Comparison of ENCODE assay signal across 7 mouse cellular contexts in the genomic region with DNA sequence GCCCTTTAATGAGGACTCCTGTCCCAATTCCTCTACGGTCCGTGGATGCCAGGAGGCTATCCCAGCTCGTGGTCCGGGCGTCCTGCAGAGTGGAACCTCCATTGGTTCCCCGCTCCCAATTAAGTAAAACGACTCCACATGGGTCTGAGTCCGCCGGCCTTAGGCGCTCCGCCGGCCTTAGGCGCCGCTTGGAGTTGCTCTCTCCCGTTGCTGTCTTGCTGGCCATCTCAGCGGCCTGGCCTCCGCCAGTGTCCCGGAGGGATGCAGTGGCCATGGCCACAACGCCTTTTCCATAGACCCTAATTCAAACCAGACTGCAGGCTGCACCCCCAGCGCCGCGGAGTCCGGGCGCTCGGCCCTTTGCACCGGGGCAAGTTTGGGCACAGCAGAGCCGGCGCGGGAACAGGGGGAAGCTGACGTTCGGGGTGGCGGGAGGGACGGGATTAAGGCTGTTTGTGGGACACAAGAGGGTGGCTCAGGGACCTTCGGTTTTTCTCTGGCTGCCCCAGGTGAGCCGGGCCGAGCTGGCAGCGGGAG. TPM values are rescaled to one million over a fixed set of nuclear protein-coding genes. Genes with fewer than 3 reads are reported as not detected.
DNase-seq lines count a peak whose midpoint lies in the region; ATAC-seq and TF ChIP-seq lines count a peak whose summit lies in the region.

No protein-coding gene starts in this region.

- WGBS in lung, embryonic 15.5 days = under 1% methylated on average over 37 of the region's 37 CpGs
- WGBS in forebrain, embryonic 16.5 days = 0% methylated on average over 37 of the region's 37 CpGs
- under 1% methylated on average over 37 of the region's 37 CpGs for WGBS in limb, embryonic 10.5 days
- WGBS in midbrain, postnatal 0 days = under 1% methylated on average over 37 of the region's 37 CpGs

- H3K27ac ChIP-seq in lung, embryonic 15.5 days = peak overlapping the region; percentile 88
- H3K27ac ChIP-seq in forebrain, embryonic 16.5 days (ENCODE audit: low read length) = peak overlapping the region; percentile 80
- H3K27ac ChIP-seq in limb, embryonic 10.5 days = peak overlapping the region; percentile 97
- peak overlapping the region; percentile 18; the same call in 1 of the 2 replicates for H3K27ac ChIP-seq in midbrain, postnatal 0 days (ENCODE audit: low read depth, low read length)

- TF ChIP-seq CTCF in midbrain, postnatal 0 days (IDR thresholded peaks at IDR 0.05) = no peak

- peak; percentile 1; the same call in 1 of the 2 replicates for ATAC-seq in lung, embryonic 15.5 days (ENCODE audit: borderline replicate concordance, extremely low read depth, low FRiP score, low TSS enrichment)
- peak; percentile 19 for ATAC-seq in forebrain, embryonic 16.5 days
- ATAC-seq in midbrain, postnatal 0 days (ENCODE audit: low FRiP score) = peak; percentile 36

- H3K36me3 ChIP-seq in lung, embryonic 15.5 days = no peaks in the 10 kb centered on the region
- H3K36me3 ChIP-seq in forebrain, embryonic 16.5 days (ENCODE audit: control insufficient read depth, insufficient read depth) = no peaks in the 10 kb centered on the region
- peaks cover 13% of the 10 kb centered on the region for H3K36me3 ChIP-seq in limb, embryonic 10.5 days
- H3K36me3 ChIP-seq in midbrain, postnatal 0 days (ENCODE audit: insufficient read depth, low read length) = no peaks in the 10 kb centered on the region

- H3K4me3 ChIP-seq in lung, embryonic 15.5 days = peak overlapping the region; percentile 88
- peak overlapping the region; percentile 91 for H3K4me3 ChIP-seq in forebrain, embryonic 16.5 days (replicated peaks; ENCODE audit: low read length)
- peak overlapping the region; percentile 89 for H3K4me3 ChIP-seq in limb, embryonic 10.5 days
- peak overlapping the region; percentile 52 for H3K4me3 ChIP-seq in midbrain, postnatal 0 days (ENCODE audit: low read depth, low read length)

- H3K4me2 ChIP-seq in lung, embryonic 15.5 days = peak overlapping the region; percentile 90
- peak overlapping the region; percentile 91 for H3K4me2 ChIP-seq in forebrain, embryonic 16.5 days (ENCODE audit: low read length)
- peak overlapping the region; percentile 100 for H3K4me2 ChIP-seq in midbrain, postnatal 0 days (ENCODE audit: low read depth, low read length, poor library complexity, severe bottlenecking)

- no peaks in the 10 kb centered on the region for H3K9me3 ChIP-seq in lung, embryonic 15.5 days
- no peaks in the 10 kb centered on the region for H3K9me3 ChIP-seq in forebrain, embryonic 16.5 days (ENCODE audit: control insufficient read depth, low read length)
- H3K9me3 ChIP-seq in limb, embryonic 10.5 days (replicated peaks) = no peaks in the 10 kb centered on the region
- H3K9me3 ChIP-seq in midbrain, postnatal 0 days (ENCODE audit: low read length) = no peaks in the 10 kb centered on the region

- peak overlapping the region; percentile 92 for H3K9ac ChIP-seq in lung, embryonic 15.5 days
- peak overlapping the region; percentile 89 for H3K9ac ChIP-seq in forebrain, embryonic 16.5 days (replicated peaks; ENCODE audit: low read depth, low read length)
- H3K9ac ChIP-seq in midbrain, postnatal 0 days (replicated peaks; ENCODE audit: low read length, poor library complexity, severe bottlenecking) = peak overlapping the region; percentile 56

- DNase-seq in lung, adult 18-20 months = no peak
- DNase-seq in cerebellum, adult 9-11 months = peak; percentile 64
- peak; percentile 82 for DNase-seq in limb, embryonic 10.5 days (ENCODE audit: low spot score)
- DNase-seq in midbrain, postnatal 0 days (ENCODE audit: low spot score) = peak; percentile 45
- DNase-seq in left cerebral cortex, adult 11 months (ENCODE audit: low spot score) = no peak

- no peaks in the 10 kb centered on the region for H3K27me3 ChIP-seq in lung, embryonic 15.5 days
- H3K27me3 ChIP-seq in forebrain, embryonic 16.5 days (replicated peaks; ENCODE audit: control insufficient read depth, insufficient read depth, low read length) = no peaks in the 10 kb centered on the region
- H3K27me3 ChIP-seq in limb, embryonic 10.5 days (ENCODE audit: low read depth, poor library complexity, severe bottlenecking) = no peaks in the 10 kb centered on the region
- no peaks in the 10 kb centered on the region for H3K27me3 ChIP-seq in midbrain, postnatal 0 days (ENCODE audit: insufficient read depth, low read length)

- peaks cover 31% of the 10 kb centered on the region for H3K4me1 ChIP-seq in lung, embryonic 15.5 days
- peaks cover 15% of the 10 kb centered on the region for H3K4me1 ChIP-seq in forebrain, embryonic 16.5 days (replicated peaks; ENCODE audit: control insufficient read depth, insufficient read depth, low read length)
- peaks cover 49% of the 10 kb centered on the region for H3K4me1 ChIP-seq in limb, embryonic 10.5 days
- H3K4me1 ChIP-seq in midbrain, postnatal 0 days (ENCODE audit: insufficient read depth, low read length) = peaks cover 7% of the 10 kb centered on the region; the same call in 1 of the 2 replicates

RNA-seq across cellular contexts. Expression of gene Sdc1, which starts 0.8 kb away (rescaled TPM):
- 139 and 142 TPM in 2 replicates for polyA plus RNA-seq in lung, embryonic 15.5 days (2015; fragmentation: Nextera tagmentation; extraction: Ambion mirVana)
- polyA plus RNA-seq in forebrain, embryonic 16.5 days (2015; fragmentation: Nextera tagmentation; extraction: Ambion mirVana) = 25.0 and 33.4 TPM in 2 replicates
- 245 and 261 TPM in 2 replicates for polyA plus RNA-seq in limb, embryonic 10.5 days (2016; fragmentation: Nextera tagmentation; extraction: Ambion mirVana)
- total RNA-seq in midbrain, postnatal 0 days (2014; rRNA removed) = 16.2 and 21.1 TPM in 2 replicates
- 11.7 and 12.3 TPM in 2 replicates for polyA plus RNA-seq in midbrain, postnatal 0 days (2015; fragmentation: Nextera tagmentation; extraction: Ambion mirVana)

Comparison
In these comparisons a context has a peak if more than half of its experiments do, and no peak if none do; other contexts are left out.
1. H3K27ac ChIP-seq: peak in every context shown above with its lines; median percentile 97 in limb, embryonic 10.5 days; 88 in lung, embryonic 15.5 days; 80 in forebrain, embryonic 16.5 days; 18 in midbrain, postnatal 0 days.
2. DNase-seq: peak in cerebellum, adult 9-11 months (single experiment), limb, embryonic 10.5 days (single experiment) and midbrain, postnatal 0 days (single experiment); none in lung, adult 18-20 months (0 of 2) and left cerebral cortex, adult 11 months (single experiment).
3. Peak in every context shown above with its lines, with median percentiles within 50 percentile points of each other: ATAC-seq, H3K4me2 ChIP-seq, H3K4me3 ChIP-seq and H3K9ac ChIP-seq.